ENCODE assay signal across 9 mouse cellular contexts in genomic region chr6:145481938-145482337, GRCm38 (mm10).
DNase-seq lines count a peak whose midpoint lies in the region; ATAC-seq and TF ChIP-seq lines count a peak whose summit lies in the region.
"Had no signal": no experiment of that assay in that cellular context is flagged by ENCODE, and none has a peak within 500 bp of the region (broad histone marks: within the 10 kb centered on the region; RNA-seq: fewer than 3 reads in every experiment).

No protein-coding gene starts in this region.

- no peak overlapping the region for H3K4me3 ChIP-seq in cerebellum, adult 2 months (replicated peaks; ENCODE audit: insufficient read depth, low read depth, low read length)
- no peak overlapping the region for H3K4me3 ChIP-seq in heart, embryonic 13.5 days
- H3K4me3 ChIP-seq in lung, embryonic 15.5 days: no peak overlapping the region
- no peak overlapping the region for H3K4me3 ChIP-seq in stomach, embryonic 15.5 days (replicated peaks)

- TF ChIP-seq POLR2A in cerebellum, adult 2 months (IDR thresholded peaks at IDR 0.05; ENCODE audit: borderline replicate concordance, insufficient read depth, low read length): no peak

- H3K9me3 ChIP-seq in heart, embryonic 13.5 days: no peaks in the 10 kb centered on the region
- no peaks in the 10 kb centered on the region for H3K9me3 ChIP-seq in lung, embryonic 15.5 days
- no peaks in the 10 kb centered on the region for H3K9me3 ChIP-seq in stomach, embryonic 15.5 days

- peak; percentile 23 to 32 for DNase-seq in cerebellum, adult 2 months
- DNase-seq in cerebellum, adult 8-10 months: no peak
- peak; percentile 14 for DNase-seq in embryo, embryonic 11.5 days (ENCODE audit: low read depth, low spot score)
- DNase-seq in c-Kit-positive CD71-positive TER-119-positive erythroid progenitor cells, embryonic 14.5 days (ENCODE audit: low spot score): no peak
- DNase-seq in natural killer cell, adult 2 months (ENCODE audit: low spot score in 2 of 2): no peak

- TF ChIP-seq CTCF in cerebellum, adult 2 months (IDR thresholded peaks at IDR 0.05; ENCODE audit: borderline replicate concordance, insufficient read depth, low read depth, low read length): no peak

- no peak overlapping the region for H3K27ac ChIP-seq in cerebellum, adult 2 months (ENCODE audit: insufficient read depth, low read length)
- H3K27ac ChIP-seq in heart, embryonic 13.5 days (replicated peaks): peak overlapping the region; percentile 88
- H3K27ac ChIP-seq in lung, embryonic 15.5 days: peak overlapping the region; percentile 82
- peak overlapping the region; percentile 68 for H3K27ac ChIP-seq in stomach, embryonic 15.5 days
- H3K27ac ChIP-seq: macrophage had no signal

- H3K27me3 ChIP-seq in cerebellum, adult 2 months (ENCODE audit: control insufficient read depth, insufficient read depth, low read length): no peaks in the 10 kb centered on the region
- no peaks in the 10 kb centered on the region for H3K27me3 ChIP-seq in heart, embryonic 13.5 days (replicated peaks)
- H3K27me3 ChIP-seq in lung, embryonic 15.5 days: no peaks in the 10 kb centered on the region
- H3K27me3 ChIP-seq in stomach, embryonic 15.5 days (replicated peaks): no peaks in the 10 kb centered on the region

- peak overlapping the region; percentile 5; the same call in 1 of the 2 replicates for H3K9ac ChIP-seq in heart, embryonic 13.5 days
- no peak overlapping the region for H3K9ac ChIP-seq in lung, embryonic 15.5 days
- no peak overlapping the region for H3K9ac ChIP-seq in stomach, embryonic 15.5 days

- H3K4me2 ChIP-seq in heart, embryonic 13.5 days: peak overlapping the region; percentile 16
- no peak overlapping the region for H3K4me2 ChIP-seq in lung, embryonic 15.5 days
- no peak overlapping the region for H3K4me2 ChIP-seq in stomach, embryonic 15.5 days

- peaks cover 10% of the 10 kb centered on the region; the same call in 1 of the 2 replicates for H3K4me1 ChIP-seq in cerebellum, adult 2 months (ENCODE audit: control insufficient read depth, insufficient read depth, low read length)
- H3K4me1 ChIP-seq in heart, embryonic 13.5 days: peaks cover 54% of the 10 kb centered on the region
- peaks cover 51% of the 10 kb centered on the region for H3K4me1 ChIP-seq in lung, embryonic 15.5 days
- H3K4me1 ChIP-seq in stomach, embryonic 15.5 days: peaks cover 22% of the 10 kb centered on the region; the same call in 1 of the 2 replicates

- H3K36me3 ChIP-seq in heart, embryonic 13.5 days: no peaks in the 10 kb centered on the region
- H3K36me3 ChIP-seq in lung, embryonic 15.5 days: no peaks in the 10 kb centered on the region
- no peaks in the 10 kb centered on the region for H3K36me3 ChIP-seq in stomach, embryonic 15.5 days

- WGBS in cerebellum, adult 2 months: 28% methylated on average over 15 of the region's 15 CpGs
- 30% methylated on average over 15 of the region's 15 CpGs for WGBS in heart, embryonic 13.5 days
- 32% methylated on average over 15 of the region's 15 CpGs for WGBS in lung, embryonic 15.5 days
- WGBS in stomach, embryonic 15.5 days: 39% methylated on average over 15 of the region's 15 CpGs

- no peak for ATAC-seq in heart, embryonic 13.5 days (ENCODE audit: extremely low read depth, insufficient number of reproducible peaks, low FRiP score, low TSS enrichment)
- ATAC-seq in lung, embryonic 15.5 days (ENCODE audit: borderline replicate concordance, extremely low read depth, low FRiP score, low TSS enrichment): peak; percentile 84
- ATAC-seq in stomach, embryonic 15.5 days (ENCODE audit: insufficient read depth, low FRiP score, low read depth): peak; percentile 67; the same call in 1 of the 2 replicates

Comparison
In these comparisons a context has a peak if more than half of its experiments do, and no peak if none do; other contexts are left out.
1. DNase-seq: peak in cerebellum, adult 2 months (2 of 2) and embryo, embryonic 11.5 days (single experiment); none in cerebellum, adult 8-10 months (single experiment), c-Kit-positive CD71-positive TER-119-positive erythroid progenitor cells, embryonic 14.5 days (single experiment) and natural killer cell, adult 2 months (0 of 2).